Mouse (Mus musculus) CD8-positive naive resting alpha-beta T cell, adult 2 months (primary cell): ENCODE measurements around the gene Oxsm.

Source experiments
- DNase-seq, 2 experiments: peaks; one replicate each; pipeline ENCODE4 v3.0.0; 2022; ENCODE audit warnings: low read depth in 2 of 2, low spot score in 2 of 2

Gene Oxsm

GRCm38 (mm10) chr14:16242947-16243602 lies 6.5 kb downstream of the Oxsm start:
- DNase-seq, result peak; percentile 82 to 85

DNA sequence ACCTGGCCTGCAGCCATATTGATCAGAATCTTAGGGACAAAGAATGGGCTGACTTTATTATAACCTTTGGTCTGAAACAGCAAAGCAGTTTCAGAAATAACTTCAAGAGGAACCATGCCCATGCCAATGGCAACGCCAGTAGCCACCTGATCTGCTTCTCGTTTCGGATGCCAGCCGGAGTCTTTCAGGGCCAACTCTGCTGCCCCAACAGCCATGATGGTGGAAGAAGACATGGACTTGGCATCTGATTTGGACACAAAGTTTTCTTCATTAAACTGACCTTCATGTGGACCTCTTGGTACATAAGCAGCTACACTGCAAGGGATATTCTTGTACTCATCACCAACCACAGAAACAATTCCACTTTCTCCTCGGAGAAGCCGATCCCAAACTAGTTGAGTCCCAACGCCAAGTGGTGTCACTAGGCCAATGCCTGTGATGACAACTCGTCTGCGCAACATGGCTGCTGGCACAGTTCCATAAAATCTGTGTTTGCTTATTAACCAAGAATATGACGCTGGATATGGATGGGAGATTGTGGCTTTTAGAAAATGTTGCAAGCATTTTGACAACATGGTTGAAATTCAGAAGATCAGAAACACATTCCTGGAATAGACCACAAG lies 7.3 kb downstream of the Oxsm start:
- no peak for DNase-seq

DNA sequence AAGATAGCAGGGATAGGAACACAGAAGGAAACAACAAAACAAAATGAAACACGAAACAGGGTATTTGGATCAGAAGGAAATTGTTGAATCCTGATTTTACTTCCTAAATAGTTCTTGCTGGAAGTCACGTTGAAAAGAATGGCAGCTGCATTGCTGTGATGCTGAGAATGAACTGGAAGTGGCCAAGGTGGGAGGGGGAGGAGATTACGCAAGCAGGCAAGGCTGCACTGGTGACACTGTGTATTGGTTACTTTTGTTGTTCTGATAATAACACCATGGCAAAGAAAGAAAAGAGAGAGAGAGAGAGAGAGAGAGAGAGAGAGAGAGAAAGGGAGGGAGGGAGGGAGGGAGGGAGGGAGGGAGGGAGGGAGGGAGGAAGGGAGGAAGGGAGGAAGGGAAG lies 13.1 kb downstream of the Oxsm start:
- DNase-seq, result no peak

DNA sequence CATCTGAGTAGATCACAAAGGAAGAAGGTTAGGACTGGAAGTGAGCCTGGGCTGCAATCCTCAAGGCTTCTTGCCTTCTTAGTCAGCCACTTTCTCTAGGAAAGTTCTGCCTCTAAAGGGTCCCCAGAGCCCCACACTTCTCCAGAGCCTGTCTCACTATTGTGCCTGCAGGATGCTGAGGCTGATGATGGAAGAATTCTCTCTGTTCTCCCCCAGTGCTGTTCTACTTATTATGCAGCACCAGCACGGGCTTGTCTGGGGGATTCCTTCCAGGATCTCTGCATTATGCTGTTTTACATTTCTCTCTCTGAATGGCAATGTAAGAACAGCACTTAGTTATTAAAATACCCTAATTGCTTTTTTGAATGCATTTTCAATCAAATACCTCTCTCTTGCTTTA lies 16.1 kb downstream of the Oxsm start:
- no peak for DNase-seq

GRCm38 (mm10) chr14:16230581-16230980 lies 19.0 kb downstream of the Oxsm start:
- DNase-seq, result no peak

DNA sequence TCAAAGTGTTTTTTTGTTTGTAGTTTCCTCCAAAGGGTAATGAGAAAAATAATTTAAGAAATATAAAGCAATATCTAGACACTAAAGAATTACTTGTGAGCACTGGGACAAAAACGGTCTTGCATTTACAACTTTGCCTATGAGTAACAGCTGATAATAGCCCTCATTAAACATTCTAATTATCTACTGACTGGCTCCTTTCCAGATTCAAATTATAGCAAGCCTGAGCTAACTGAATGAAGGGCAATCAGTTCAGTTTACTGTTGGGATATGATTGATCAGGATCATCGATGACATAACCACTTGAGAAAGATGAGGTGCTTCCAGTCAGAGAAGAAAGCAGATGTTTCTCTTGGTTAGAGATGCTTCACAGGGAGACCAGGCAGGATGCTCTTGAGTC lies 20.2 kb downstream of the Oxsm start:
- no peak for DNase-seq

- DNase-seq, result peak in 1 of 2 experiments; percentile 20
Measured at GRCm38 (mm10) chr14:16219015-16219414, 30.6 kb downstream of the Oxsm start.

DNA sequence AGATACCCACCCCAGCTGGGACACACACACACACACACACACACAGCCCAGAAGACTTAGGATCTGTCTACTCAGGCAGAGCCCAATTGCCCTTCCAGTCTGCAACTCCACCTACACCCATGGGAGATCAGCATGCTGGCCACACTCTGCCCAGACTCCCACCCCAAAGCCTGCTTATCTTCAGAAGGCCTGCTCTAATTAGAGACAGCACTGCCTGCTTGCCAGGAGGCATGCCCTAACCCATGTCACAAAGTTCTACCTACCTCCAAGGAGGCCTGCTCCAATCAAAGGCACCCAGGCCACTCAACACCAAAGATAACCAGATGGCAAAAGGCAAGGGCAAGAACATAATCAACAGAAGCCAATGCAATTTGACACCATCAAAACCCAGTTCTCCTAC lies 41.9 kb downstream of the Oxsm start:
- DNase-seq, result no peak

DNA sequence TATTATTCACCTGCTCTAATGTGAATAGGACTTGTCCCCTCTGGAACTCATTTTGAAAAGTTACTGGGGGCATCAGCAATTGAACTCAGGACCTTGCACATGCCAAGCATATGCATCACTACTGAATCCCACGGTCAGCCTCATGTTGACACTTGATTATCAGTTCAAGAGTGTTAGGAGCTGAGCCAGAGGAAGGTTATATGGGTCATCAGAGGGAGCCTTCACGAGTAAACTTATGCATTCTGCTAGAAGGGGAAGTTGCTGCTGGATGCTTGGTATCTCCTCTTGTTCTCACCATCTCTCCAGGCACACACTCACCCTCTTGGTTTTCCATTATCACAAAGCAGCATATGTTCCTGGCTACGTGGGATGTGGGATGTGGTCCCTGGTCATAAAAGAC lies 47.9 kb downstream of the Oxsm start:
- DNase-seq, result no peak

- DNase-seq, result no peak
Measured at GRCm38 (mm10) chr14:16200969-16201638, 48.5 kb downstream of the Oxsm start.

- DNase-seq, result no peak
Measured at GRCm38 (mm10) chr14:16200220-16200912, 49.2 kb downstream of the Oxsm start.

DNA sequence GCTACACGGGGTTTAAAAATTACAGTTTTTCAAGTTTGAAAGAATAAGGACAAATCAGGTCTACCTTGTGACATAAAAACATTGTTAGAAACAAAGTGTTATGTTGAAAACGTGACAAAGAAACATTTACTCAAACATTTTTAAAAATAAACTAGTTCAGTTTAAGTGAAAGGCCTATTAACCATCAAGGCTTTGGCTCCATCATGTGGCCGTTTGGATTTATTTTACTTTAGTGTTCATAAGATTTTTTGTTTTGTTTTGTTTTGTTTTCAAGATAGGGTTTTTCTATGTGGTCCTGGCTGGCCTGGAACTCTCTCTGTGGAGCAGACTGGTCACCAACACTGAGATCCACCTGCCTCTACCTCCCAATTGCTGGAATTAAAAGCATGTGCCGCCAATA lies 53.1 kb downstream of the Oxsm start:
- DNase-seq, result peak in 1 of 2 experiments; percentile 29

- DNase-seq, result no peak
Measured at GRCm38 (mm10) chr14:16195486-16195885, 54.1 kb downstream of the Oxsm start.

- DNase-seq, result no peak
Measured at GRCm38 (mm10) chr14:16194125-16194524, 55.5 kb downstream of the Oxsm start.

DNA sequence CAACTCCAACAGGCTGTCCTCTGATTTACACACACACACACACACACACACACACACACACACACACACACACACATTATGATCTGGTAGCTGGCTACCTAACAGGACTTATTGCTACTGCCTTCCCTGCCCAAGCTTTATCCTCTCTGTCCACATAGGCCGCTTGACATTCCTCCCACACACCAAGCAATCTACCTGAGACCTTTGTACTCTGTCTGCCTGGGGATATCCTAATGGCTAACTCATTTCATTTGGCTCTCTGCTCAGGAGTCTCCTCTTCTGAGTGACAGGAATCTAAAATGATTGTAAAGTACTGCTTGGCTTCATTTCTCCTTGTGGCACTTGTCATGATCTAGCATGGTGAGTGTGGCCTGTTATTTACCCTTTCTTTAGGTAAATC lies 60.5 kb downstream of the Oxsm start:
- no peak for DNase-seq
